Comparison of ENCODE assay signal across 8 mouse cellular contexts in genomic region chr19:45031780-45032179, GRCm38 (mm10). TPM values are rescaled to one million over a fixed set of nuclear protein-coding genes. Genes with fewer than 3 reads are reported as not detected.
DNase-seq lines count a peak whose midpoint lies in the region; ATAC-seq and TF ChIP-seq lines count a peak whose summit lies in the region.

No protein-coding gene starts in this region.

- no peak overlapping the region for H3K4me3 ChIP-seq in cortical plate, adult 2 months (ENCODE audit: insufficient read depth, low read length)
- H3K4me3 ChIP-seq in intestine, embryonic 16.5 days (ENCODE audit: low read length), result no peak overlapping the region
- H3K4me3 ChIP-seq in limb, embryonic 15.5 days, result no peak overlapping the region

- no peak for TF ChIP-seq POLR2A in cortical plate, adult 2 months (IDR thresholded peaks at IDR 0.05; ENCODE audit: extremely low read depth, insufficient read depth, low read length)

- ATAC-seq in intestine, embryonic 16.5 days, result peak; percentile 65
- ATAC-seq in limb, embryonic 15.5 days (ENCODE audit: insufficient number of reproducible peaks, low FRiP score, low TSS enrichment, low read depth), result peak; percentile 40; the same call in 1 of the 2 replicates

- peaks cover 6% of the 10 kb centered on the region; the same call in 1 of the 2 replicates for H3K36me3 ChIP-seq in intestine, embryonic 16.5 days (ENCODE audit: control insufficient read depth, insufficient read depth, low read length)
- H3K36me3 ChIP-seq in limb, embryonic 15.5 days, result peaks cover 22% of the 10 kb centered on the region

- H3K27ac ChIP-seq in cortical plate, adult 2 months (ENCODE audit: insufficient read depth, low read length), result no peak overlapping the region
- no peak overlapping the region for H3K27ac ChIP-seq in intestine, embryonic 16.5 days (ENCODE audit: low read length)
- no peak overlapping the region for H3K27ac ChIP-seq in limb, embryonic 15.5 days

- H3K4me2 ChIP-seq in intestine, embryonic 16.5 days (ENCODE audit: low read depth, low read length), result no peak overlapping the region
- no peak overlapping the region for H3K4me2 ChIP-seq in limb, embryonic 15.5 days

- peak; percentile 86 for TF ChIP-seq CTCF in cortical plate, adult 2 months (IDR thresholded peaks at IDR 0.05; ENCODE audit: extremely low read depth, insufficient read depth, low read length)

- H3K27me3 ChIP-seq in intestine, embryonic 16.5 days (replicated peaks; ENCODE audit: control insufficient read depth, insufficient read depth, low read length), result no peaks in the 10 kb centered on the region
- H3K27me3 ChIP-seq in limb, embryonic 15.5 days, result peaks cover 3% of the 10 kb centered on the region; the same call in 1 of the 2 replicates

- DNase-seq in A20 (ENCODE audit: low read depth, low spot score) (peak; percentile 70), NIH3T3 (ENCODE audit: low read depth) (peak; percentile 95)
- DNase-seq in gastrocnemius, adult 8-10 months (ENCODE audit: low spot score in 2 of 2), result peak; percentile 72 to 74
- DNase-seq in naive thymus-derived CD4-positive, alpha-beta T cell, adult 2 months (ENCODE audit: low read depth), result peak; percentile 83
- DNase-seq in testis, postnatal 10 days (ENCODE audit: low spot score), result peak; percentile 87

- H3K4me1 ChIP-seq in cortical plate, adult 2 months (ENCODE audit: control insufficient read depth, insufficient read depth, low read length), result 0 out of 2 replicates have a peak, but pooled peaks cover 2% of the 10 kb centered on the region
- H3K4me1 ChIP-seq in intestine, embryonic 16.5 days (ENCODE audit: control insufficient read depth, insufficient read depth, low read length), result peaks cover 30% of the 10 kb centered on the region
- peaks cover 37% of the 10 kb centered on the region for H3K4me1 ChIP-seq in limb, embryonic 15.5 days

- no peaks in the 10 kb centered on the region for H3K9me3 ChIP-seq in intestine, embryonic 16.5 days (ENCODE audit: control insufficient read depth, low read length)
- H3K9me3 ChIP-seq in limb, embryonic 15.5 days, result no peaks in the 10 kb centered on the region

- no peak overlapping the region for H3K9ac ChIP-seq in intestine, embryonic 16.5 days (ENCODE audit: low read depth, low read length)
- no peak overlapping the region for H3K9ac ChIP-seq in limb, embryonic 15.5 days

- 9% methylated on average over 4 of the region's 4 CpGs for WGBS in intestine, embryonic 16.5 days
- WGBS in limb, embryonic 15.5 days, result 23% methylated on average over 4 of the region's 4 CpGs

RNA-seq across cellular contexts. Expression of gene Pdzd7, which starts 13.7 kb away (rescaled TPM):
- 7.5 and 8.8 TPM in 2 replicates for polyA plus RNA-seq in cortical plate, adult 2 months (2012; rRNA removed)
- 1 to 10 TPM; 2.9 to 5.4 (median 4.1) TPM for total RNA-seq in gastrocnemius, adult 8-10 months (2022)
- 0.43 and 0.49 TPM in 2 replicates for polyA plus RNA-seq in intestine, embryonic 16.5 days (2015; fragmentation: Nextera tagmentation; extraction: Ambion mirVana)
- 0.16 and 0.37 TPM in 2 replicates for polyA plus RNA-seq in limb, embryonic 15.5 days (2015; fragmentation: Nextera tagmentation; extraction: Ambion mirVana)

RNA-seq across cellular contexts. Expression of gene Sfxn3, which starts 15.5 kb away (rescaled TPM):
- polyA plus RNA-seq in cortical plate, adult 2 months (2012; rRNA removed), result 113 and 119 TPM in 2 replicates
- 10 to 100 TPM; 21.2 to 25.8 (median 22.7) TPM for total RNA-seq in gastrocnemius, adult 8-10 months (2022)
- 16.5 and 18.2 TPM in 2 replicates for polyA plus RNA-seq in intestine, embryonic 16.5 days (2015; fragmentation: Nextera tagmentation; extraction: Ambion mirVana)
- polyA plus RNA-seq in limb, embryonic 15.5 days (2015; fragmentation: Nextera tagmentation; extraction: Ambion mirVana), result 33.8 and 36.9 TPM in 2 replicates

RNA-seq across cellular contexts. Expression of gene Lzts2, which starts 17.6 kb away (rescaled TPM):
- 39.3 and 40.1 TPM in 2 replicates for polyA plus RNA-seq in cortical plate, adult 2 months (2012; rRNA removed)
- total RNA-seq in gastrocnemius, adult 8-10 months (2022), result 10 to 100 TPM; 17.9 to 25.9 (median 20.5) TPM
- 33.6 and 34.7 TPM in 2 replicates for polyA plus RNA-seq in intestine, embryonic 16.5 days (2015; fragmentation: Nextera tagmentation; extraction: Ambion mirVana)
- polyA plus RNA-seq in limb, embryonic 15.5 days (2015; fragmentation: Nextera tagmentation; extraction: Ambion mirVana), result 66.8 and 68.3 TPM in 2 replicates

RNA-seq across cellular contexts. Expression of gene Mrpl43, which starts 25.5 kb away (rescaled TPM):
- 68.3 and 70.8 TPM in 2 replicates for polyA plus RNA-seq in cortical plate, adult 2 months (2012; rRNA removed)
- total RNA-seq in gastrocnemius, adult 8-10 months (2022), result 10 to 100 TPM; 30.2 to 36.4 (median 34.1) TPM
- polyA plus RNA-seq in intestine, embryonic 16.5 days (2015; fragmentation: Nextera tagmentation; extraction: Ambion mirVana), result 74.7 and 76.4 TPM in 2 replicates
- 62.5 and 65.1 TPM in 2 replicates for polyA plus RNA-seq in limb, embryonic 15.5 days (2015; fragmentation: Nextera tagmentation; extraction: Ambion mirVana)

RNA-seq across cellular contexts. Expression of gene Twnk, which starts 26.3 kb away (rescaled TPM):
- polyA plus RNA-seq in cortical plate, adult 2 months (2012; rRNA removed), result 10.5 and 10.7 TPM in 2 replicates
- 10 to 100 TPM; 18.9 to 39.5 (median 21.9) TPM for total RNA-seq in gastrocnemius, adult 8-10 months (2022)
- polyA plus RNA-seq in intestine, embryonic 16.5 days (2015; fragmentation: Nextera tagmentation; extraction: Ambion mirVana), result 19.8 and 21.0 TPM in 2 replicates
- polyA plus RNA-seq in limb, embryonic 15.5 days (2015; fragmentation: Nextera tagmentation; extraction: Ambion mirVana), result 19.6 and 19.8 TPM in 2 replicates
